Mouse (Mus musculus) brain, embryonic 14.5 days (tissue): ENCODE measurements around the gene Cdc25b.

ENCODE experiments used
- CTCF ChIP-seq: fragments of 200-500 bp; IDR thresholded peaks from 2 replicates; pipeline ENCODE4 v1.5.1; 2012; ENCODE audit warnings: inconsistent platforms, mild to moderate bottlenecking, moderate library complexity, borderline replicate concordance; ENCODE audit not compliant: insufficient read depth, insufficient read length; ENCODE audit errors: extremely low read depth
- POLR2A ChIP-seq: fragments of 200-500 bp; IDR thresholded peaks from 2 replicates; pipeline ENCODE4 v1.6.1; 2012; ENCODE audit warnings: mild to moderate bottlenecking, inconsistent platforms, borderline replicate concordance; ENCODE audit not compliant: poor library complexity, insufficient read depth, insufficient read length, severe bottlenecking; ENCODE audit errors: extremely low read depth

GRCm38 (mm10) chr2:131166172-131166571 is 20.6 kb upstream of the Cdc25b start:
- TF ChIP-seq CTCF (no peak), POLR2A (no peak)
